Mouse (Mus musculus): ENCODE data around the gene Fosb. TPM values are rescaled to one million over a fixed set of nuclear protein-coding genes. Genes with fewer than 3 reads are reported as not detected.

The Fosb gene
- polyA plus RNA-seq, 2 experiments, result 0.14 to 0.69 TPM

DNA sequence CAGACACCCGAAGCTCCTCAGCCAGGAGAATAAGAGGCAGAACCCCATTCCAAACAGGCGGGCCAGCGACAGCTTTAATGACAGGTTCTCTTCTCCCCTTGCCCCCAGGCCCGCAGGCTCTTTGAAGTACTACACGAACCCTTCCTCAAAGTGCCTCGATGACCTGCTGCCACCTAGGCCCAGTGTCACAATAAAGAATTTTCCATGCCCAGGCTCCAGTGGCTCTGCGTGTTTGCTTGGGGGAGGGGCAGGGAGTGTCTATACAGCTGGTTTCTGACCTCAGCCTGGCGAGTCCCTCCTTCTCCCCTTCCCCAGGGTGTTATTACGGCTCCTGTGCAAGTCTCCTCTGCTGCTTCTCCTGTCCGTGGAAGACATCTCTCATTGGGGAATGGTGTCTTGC is 46.5 kb upstream of the Fosb start:
- Histone ChIP-seq H3K27me3 (ENCODE audit: control insufficient read depth, insufficient read depth, low read length) (no peaks in the 10 kb centered on the region), H3K9me3 (ENCODE audit: control insufficient read depth, low read length) (no peaks in the 10 kb centered on the region), H3K4me3 (replicated peaks; ENCODE audit: low read length) (no peak overlapping the region), H3K9ac (ENCODE audit: low read depth, low read length, severe bottlenecking) (no peak overlapping the region), H3K36me3 (ENCODE audit: control insufficient read depth, insufficient read depth, low read length) (peaks cover 57% of the 10 kb centered on the region), H3K4me2 (replicated peaks; ENCODE audit: low read depth, low read length, severe bottlenecking) (no peak overlapping the region), H3K27ac (replicated peaks; ENCODE audit: low read depth, low read length) (no peak overlapping the region), H3K4me1 (ENCODE audit: control insufficient read depth, insufficient read depth, low read length) (peaks cover 7% of the 10 kb centered on the region; the same call in 1 of the 2 replicates)
- no peak for ATAC-seq (ENCODE audit: low FRiP score, low read depth)
- no peak for DNase-seq (ENCODE audit: low spot score)
- 66% methylated on average over 10 of the region's 10 CpGs for WGBS
- no peak for TF ChIP-seq POLR2A (IDR thresholded peaks at IDR 0.05; ENCODE audit: borderline replicate concordance, extremely low read depth, insufficient read depth, insufficient read length)

DNA sequence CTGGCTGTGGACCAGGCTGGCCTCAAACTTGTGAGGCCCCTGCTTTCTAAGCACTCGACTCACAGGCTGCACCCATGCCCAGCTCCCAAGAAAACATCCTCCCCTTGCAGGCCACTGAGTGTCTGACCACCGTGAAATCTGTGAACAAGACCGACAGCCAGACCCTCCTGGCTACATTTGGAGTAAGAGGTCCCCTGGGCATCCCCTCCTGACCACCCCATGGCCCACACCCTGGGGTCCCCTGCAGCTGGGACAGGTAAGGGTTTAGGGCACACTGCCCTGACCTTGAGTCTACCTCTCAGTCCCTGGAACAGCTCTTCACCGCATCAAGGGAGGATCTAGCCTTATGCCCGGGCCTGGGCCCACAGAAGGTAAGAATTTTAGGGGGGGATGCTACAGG is 45.1 kb upstream of the Fosb start:
- Histone ChIP-seq H3K9ac (ENCODE audit: low read depth, low read length, severe bottlenecking) (no peak overlapping the region), H3K36me3 (ENCODE audit: control insufficient read depth, insufficient read depth, low read length) (peaks cover 67% of the 10 kb centered on the region)
- WGBS, result 86% methylated on average over 5 of the region's 5 CpGs

DNA sequence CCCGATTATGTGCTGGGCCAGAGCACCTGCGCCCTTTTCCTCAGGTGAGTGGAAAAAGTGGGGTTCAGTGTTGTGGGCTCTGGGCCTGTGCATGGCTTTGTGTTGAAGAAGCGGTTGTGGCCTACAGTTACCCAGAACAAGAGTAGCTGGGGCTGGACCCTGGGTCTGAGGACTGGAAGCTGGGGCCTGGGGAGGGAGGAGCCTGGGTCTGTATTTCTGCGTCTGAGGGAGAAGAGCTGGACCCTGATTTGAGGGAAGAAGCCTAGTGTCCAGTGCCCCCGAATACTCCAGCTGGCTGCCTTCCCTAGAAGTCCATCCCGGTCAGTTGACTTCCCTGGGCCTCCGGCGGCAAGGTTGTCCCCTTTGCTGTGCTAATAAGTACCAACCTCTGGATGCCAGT is 40.4 kb upstream of the Fosb start:
- no peak for TF ChIP-seq POLR2A (IDR thresholded peaks at IDR 0.05; ENCODE audit: borderline replicate concordance, extremely low read depth, insufficient read depth, insufficient read length)
- WGBS, result 93% methylated on average over 8 of the region's 8 CpGs
- Histone ChIP-seq H3K27ac (replicated peaks; ENCODE audit: low read depth, low read length) (no peak overlapping the region), H3K4me3 (replicated peaks; ENCODE audit: low read length) (no peak overlapping the region), H3K27me3 (ENCODE audit: control insufficient read depth, insufficient read depth, low read length) (no peaks in the 10 kb centered on the region), H3K9ac (ENCODE audit: low read depth, low read length, severe bottlenecking) (no peak overlapping the region), H3K36me3 (ENCODE audit: control insufficient read depth, insufficient read depth, low read length) (peaks cover 67% of the 10 kb centered on the region), H3K9me3 (ENCODE audit: control insufficient read depth, low read length) (no peaks in the 10 kb centered on the region), H3K4me1 (ENCODE audit: control insufficient read depth, insufficient read depth, low read length) (peaks cover 8% of the 10 kb centered on the region), H3K4me2 (replicated peaks; ENCODE audit: low read depth, low read length, severe bottlenecking) (no peak overlapping the region)
- ATAC-seq (ENCODE audit: low FRiP score, low read depth) (no peak), DNase-seq (ENCODE audit: low spot score) (no peak)

More for the DNA sequence above, 45.1 kb upstream of the Fosb start:
- Histone ChIP-seq H3K27me3 (ENCODE audit: control insufficient read depth, insufficient read depth, low read length) (no peaks in the 10 kb centered on the region), H3K4me3 (replicated peaks; ENCODE audit: low read length) (no peak overlapping the region), H3K27ac (replicated peaks; ENCODE audit: low read depth, low read length) (no peak overlapping the region), H3K9me3 (ENCODE audit: control insufficient read depth, low read length) (no peaks in the 10 kb centered on the region), H3K4me2 (replicated peaks; ENCODE audit: low read depth, low read length, severe bottlenecking) (no peak overlapping the region), H3K4me1 (ENCODE audit: control insufficient read depth, insufficient read depth, low read length) (peaks cover 5% of the 10 kb centered on the region; the same call in 1 of the 2 replicates)
- ATAC-seq (ENCODE audit: low FRiP score, low read depth) (no peak), DNase-seq (ENCODE audit: low spot score) (no peak)
- no peak for TF ChIP-seq POLR2A (IDR thresholded peaks at IDR 0.05; ENCODE audit: borderline replicate concordance, extremely low read depth, insufficient read depth, insufficient read length)

DNA sequence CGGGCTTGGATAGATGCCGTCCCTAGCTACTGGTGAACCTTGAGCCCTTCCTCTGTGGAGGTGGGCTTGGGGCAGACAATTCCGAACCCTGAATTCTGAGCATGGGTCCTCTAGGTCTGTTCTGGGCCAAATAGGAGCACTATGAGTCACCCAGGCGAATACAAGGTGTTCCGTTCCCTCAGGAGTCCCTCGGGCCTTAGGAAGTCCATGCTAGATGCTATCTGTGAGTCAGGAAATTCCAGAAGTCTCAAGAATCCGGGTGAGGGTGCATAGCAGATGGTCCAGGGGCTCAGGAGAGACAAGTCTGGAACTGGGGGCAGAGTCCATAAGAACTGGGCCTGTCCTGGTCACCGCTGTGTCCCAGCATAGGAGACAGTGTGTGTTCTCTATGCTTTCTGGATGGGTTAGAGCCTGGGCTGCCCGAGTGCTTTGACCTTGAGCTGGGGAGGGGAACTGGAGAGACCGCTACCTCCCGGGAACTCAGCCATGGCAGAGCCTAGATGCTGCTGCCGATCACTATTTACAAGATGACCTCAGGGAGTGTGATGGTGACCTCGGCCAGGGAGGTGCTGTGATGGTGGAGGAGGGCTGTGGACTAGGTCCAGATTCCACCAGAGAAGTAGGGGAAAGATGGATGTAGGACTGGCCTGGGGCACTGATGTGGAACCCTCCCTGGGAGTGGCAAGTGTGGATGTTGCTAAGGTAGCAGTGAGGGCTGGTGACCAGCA is 39.5 kb upstream of the Fosb start:
- Histone ChIP-seq H3K9me3 (ENCODE audit: control insufficient read depth, low read length) (no peaks in the 10 kb centered on the region), H3K4me3 (replicated peaks; ENCODE audit: low read length) (no peak overlapping the region), H3K27ac (replicated peaks; ENCODE audit: low read depth, low read length) (no peak overlapping the region), H3K4me1 (ENCODE audit: control insufficient read depth, insufficient read depth, low read length) (peaks cover 10% of the 10 kb centered on the region), H3K36me3 (ENCODE audit: control insufficient read depth, insufficient read depth, low read length) (peaks cover 59% of the 10 kb centered on the region), H3K27me3 (ENCODE audit: control insufficient read depth, insufficient read depth, low read length) (no peaks in the 10 kb centered on the region), H3K4me2 (replicated peaks; ENCODE audit: low read depth, low read length, severe bottlenecking) (no peak overlapping the region), H3K9ac (ENCODE audit: low read depth, low read length, severe bottlenecking) (no peak overlapping the region)
- TF ChIP-seq POLR2A (IDR thresholded peaks at IDR 0.05; ENCODE audit: borderline replicate concordance, extremely low read depth, insufficient read depth, insufficient read length), result no peak
- 87% methylated on average over 13 of the region's 13 CpGs for WGBS
- DNase-seq (ENCODE audit: low spot score) (no peak), ATAC-seq (ENCODE audit: low FRiP score, low read depth) (no peak)

DNA sequence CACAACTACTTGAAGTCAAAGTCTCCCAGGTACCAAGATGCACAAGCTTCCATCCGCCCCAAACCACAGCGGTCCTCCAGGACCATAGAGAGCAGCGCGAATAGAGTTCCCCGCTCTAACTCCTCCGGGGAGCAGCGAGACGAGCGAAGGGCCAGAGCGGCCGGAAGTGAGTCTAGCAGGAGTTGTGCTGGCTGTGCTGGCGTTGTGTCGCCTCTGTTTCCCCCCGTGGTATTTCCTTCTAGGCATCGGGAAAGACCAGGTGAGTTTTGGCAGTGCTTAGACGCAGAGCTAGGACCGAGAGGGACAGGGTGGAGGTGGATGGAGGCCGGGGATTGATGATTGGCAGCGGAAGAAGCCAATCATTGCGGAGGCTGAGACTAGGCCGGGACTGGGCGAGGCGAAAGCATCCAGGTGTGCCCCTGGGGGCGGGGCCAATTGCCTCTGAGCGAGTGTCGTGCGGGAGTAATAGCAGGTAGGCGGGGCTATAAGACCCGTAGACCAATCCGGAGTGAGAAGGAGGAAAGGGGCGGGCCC is 35.2 kb upstream of the Fosb start:
- Histone ChIP-seq H3K9ac (ENCODE audit: low read depth, low read length, severe bottlenecking) (peak overlapping the region; percentile 66), H3K27ac (replicated peaks; ENCODE audit: low read depth, low read length) (peak overlapping the region; percentile 81), H3K9me3 (ENCODE audit: control insufficient read depth, low read length) (no peaks in the 10 kb centered on the region), H3K4me3 (replicated peaks; ENCODE audit: low read length) (peak overlapping the region; percentile 60), H3K4me2 (replicated peaks; ENCODE audit: low read depth, low read length, severe bottlenecking) (peak overlapping the region; percentile 88), H3K27me3 (ENCODE audit: control insufficient read depth, insufficient read depth, low read length) (peaks cover 7% of the 10 kb centered on the region; the same call in 1 of the 2 replicates), H3K4me1 (ENCODE audit: control insufficient read depth, insufficient read depth, low read length) (peaks cover 23% of the 10 kb centered on the region), H3K36me3 (ENCODE audit: control insufficient read depth, insufficient read depth, low read length) (peaks cover 26% of the 10 kb centered on the region)
- TF ChIP-seq POLR2A (IDR thresholded peaks at IDR 0.05; ENCODE audit: borderline replicate concordance, extremely low read depth, insufficient read depth, insufficient read length), result peak; percentile 56; the same call in 1 of the 2 replicates
- WGBS, result 0% methylated on average over 31 of the region's 31 CpGs
- DNase-seq (ENCODE audit: low spot score) (peak; percentile 99), ATAC-seq (ENCODE audit: low FRiP score, low read depth) (peak; percentile 94)
